Mouse (Mus musculus) heart, embryonic 13.5 days (tissue): ENCODE results near the gene Il31ra. TPM values are rescaled to one million over a fixed set of nuclear protein-coding genes. Genes with fewer than 3 reads are reported as not detected.

Experiments used
- ATAC-seq: fragments of 200-750 bp; cut with Nextera tagmentation; 2 replicates; pipeline ENCODE4 v1.8.0; 2017; ENCODE audit warnings: moderate TSS enrichment; ENCODE audit not compliant: insufficient number of reproducible peaks, low FRiP score, low TSS enrichment; ENCODE audit errors: extremely low read depth
- H3K27ac ChIP-seq: fragments of 300-500 bp; sonication (generic); replicated peaks from 2 replicates; pipeline ENCODE4 v1.5.1; 2015; ENCODE audit warnings: moderate library complexity, mild to moderate bottlenecking, inconsistent platforms
- H3K27me3 ChIP-seq: fragments of 300-500 bp; sonication (generic); replicated peaks from 2 replicates; pipeline ENCODE4 v1.6.1; 2015; ENCODE audit warnings: mild to moderate bottlenecking, inconsistent platforms
- H3K36me3 ChIP-seq: fragments of 300-500 bp; sonication (generic); 2 replicates; pipeline ENCODE4 v1.6.1; 2015; ENCODE audit warnings: mild to moderate bottlenecking, inconsistent platforms
- H3K4me1 ChIP-seq: fragments of 300-500 bp; sonication (generic); 2 replicates; pipeline ENCODE4 v1.6.1; 2015; ENCODE audit warnings: inconsistent platforms
- H3K4me2 ChIP-seq: fragments of 300-500 bp; sonication (generic); 2 replicates; pipeline ENCODE4 v1.6.1; 2015; ENCODE audit warnings: inconsistent platforms, mild to moderate bottlenecking, moderate library complexity
- H3K4me3 ChIP-seq: fragments of 300-500 bp; sonication (generic); 2 replicates; pipeline ENCODE4 v1.5.1; 2015; ENCODE audit warnings: moderate library complexity, mild to moderate bottlenecking, inconsistent platforms
- H3K9ac ChIP-seq: fragments of 300-500 bp; sonication (generic); 2 replicates; pipeline ENCODE4 v1.6.1; 2015; ENCODE audit warnings: inconsistent platforms, mild to moderate bottlenecking, moderate library complexity
- H3K9me3 ChIP-seq: fragments of 300-500 bp; sonication (generic); 2 replicates; pipeline ENCODE4 v1.6.1; 2016; ENCODE audit warnings: inconsistent platforms
- WGBS: fragments of 180-500 bp; shearing (Covaris S2); methylation state at CpG from one replicate; pipeline ENCODE4 v1.1.7; 2015; ENCODE audit warnings: mixed read lengths; 5-methylcytosine and 5-hydroxymethylcytosine counted together
- polyA plus RNA-seq: library from polyadenylated mRNA; unstranded; fragments of >200 nt; fragmentation: Nextera tagmentation; extraction: Ambion mirVana; gene quantifications from 2 replicates; pipeline ENCODE4 v1.2.1, GENCODE M21; 2015

Gene Il31ra
- polyA plus RNA-seq, 1 experiment from 2014 or later, result 0.17 TPM

DNA sequence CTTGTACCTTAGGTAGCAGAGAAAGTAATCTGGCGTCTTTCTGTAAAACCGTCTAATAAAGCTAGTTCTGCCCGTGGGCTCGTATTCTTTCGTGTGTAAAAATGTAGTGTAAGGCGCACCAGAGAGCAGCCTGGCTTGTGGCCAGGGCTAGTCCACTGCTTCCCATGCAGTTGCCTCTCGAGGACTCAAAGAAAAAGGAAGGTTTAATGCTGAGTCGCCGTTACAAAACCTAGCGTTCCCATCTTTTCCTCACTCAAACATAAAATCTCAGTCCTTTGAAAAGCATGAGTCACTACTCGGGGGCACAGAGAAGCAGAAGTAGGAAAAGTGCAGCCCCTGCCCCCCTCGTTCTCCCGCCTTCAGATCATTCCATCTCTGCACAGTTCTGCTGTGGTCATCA lies 87.4 kb downstream of the Il31ra start:
- no peak for ATAC-seq
- H3K27me3 ChIP-seq, result no peaks in the 10 kb centered on the region
- WGBS, result 81% methylated on average over 13 of the region's 13 CpGs
- no peak overlapping the region for H3K27ac ChIP-seq
- H3K36me3 ChIP-seq, result peaks cover 61% of the 10 kb centered on the region
- peaks cover 12% of the 10 kb centered on the region for H3K4me1 ChIP-seq
- no peak overlapping the region for H3K9ac ChIP-seq
- no peaks in the 10 kb centered on the region for H3K9me3 ChIP-seq
- H3K4me3 ChIP-seq, result no peak overlapping the region
- H3K4me2 ChIP-seq, result no peak overlapping the region

DNA sequence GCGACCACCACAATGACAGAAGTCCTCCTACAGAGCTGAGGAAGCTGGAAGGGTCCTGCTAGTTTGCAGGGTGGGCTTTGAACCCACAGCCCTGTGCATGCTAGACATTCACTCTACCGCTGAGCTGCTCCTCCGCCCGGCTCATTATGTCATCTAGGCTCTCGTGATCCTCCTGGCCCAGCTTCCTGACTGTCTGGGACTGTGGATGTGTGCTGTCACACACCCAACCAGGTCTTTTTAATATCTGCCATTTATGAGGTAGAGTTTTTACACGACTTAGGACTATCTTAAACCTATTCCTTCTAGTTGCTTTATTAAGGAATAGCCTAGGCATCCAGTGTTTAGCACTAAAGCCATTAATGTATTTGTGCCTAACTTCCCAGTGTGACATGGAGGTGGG lies 88.7 kb downstream of the Il31ra start:
- ATAC-seq, result no peak
- no peak overlapping the region for H3K4me3 ChIP-seq
- H3K4me1 ChIP-seq, result no peaks in the 10 kb centered on the region
- no peaks in the 10 kb centered on the region for H3K9me3 ChIP-seq
- H3K9ac ChIP-seq, result no peak overlapping the region
- 84% methylated on average over 6 of the region's 6 CpGs for WGBS
- no peak overlapping the region for H3K4me2 ChIP-seq
- no peaks in the 10 kb centered on the region for H3K27me3 ChIP-seq
- H3K36me3 ChIP-seq, result peaks cover 74% of the 10 kb centered on the region
- H3K27ac ChIP-seq, result no peak overlapping the region

GRCm38 (mm10) chr13:112503846-112504245 lies 90.3 kb downstream of the Il31ra start:
- 88% methylated on average over 13 of the region's 13 CpGs for WGBS
- H3K9me3 ChIP-seq, result no peaks in the 10 kb centered on the region
- H3K36me3 ChIP-seq, result peaks cover 89% of the 10 kb centered on the region
- no peaks in the 10 kb centered on the region for H3K27me3 ChIP-seq
- ATAC-seq, result no peak
- no peak overlapping the region for H3K9ac ChIP-seq
- H3K4me1 ChIP-seq, result no peaks in the 10 kb centered on the region
- no peak overlapping the region for H3K4me3 ChIP-seq
- no peak overlapping the region for H3K27ac ChIP-seq
- H3K4me2 ChIP-seq, result no peak overlapping the region

- H3K36me3 ChIP-seq, result peaks cover 95% of the 10 kb centered on the region
- H3K4me2 ChIP-seq, result no peak overlapping the region
- no peak overlapping the region for H3K9ac ChIP-seq
- no peak for ATAC-seq
- no peaks in the 10 kb centered on the region for H3K9me3 ChIP-seq
- no peaks in the 10 kb centered on the region for H3K4me1 ChIP-seq
- H3K27ac ChIP-seq, result no peak overlapping the region
- WGBS, result 88% methylated on average over 9 of the region's 9 CpGs
- no peaks in the 10 kb centered on the region for H3K27me3 ChIP-seq
- no peak overlapping the region for H3K4me3 ChIP-seq
Observed at GRCm38 (mm10) chr13:112500466-112500865, 93.7 kb downstream of the Il31ra start.

DNA sequence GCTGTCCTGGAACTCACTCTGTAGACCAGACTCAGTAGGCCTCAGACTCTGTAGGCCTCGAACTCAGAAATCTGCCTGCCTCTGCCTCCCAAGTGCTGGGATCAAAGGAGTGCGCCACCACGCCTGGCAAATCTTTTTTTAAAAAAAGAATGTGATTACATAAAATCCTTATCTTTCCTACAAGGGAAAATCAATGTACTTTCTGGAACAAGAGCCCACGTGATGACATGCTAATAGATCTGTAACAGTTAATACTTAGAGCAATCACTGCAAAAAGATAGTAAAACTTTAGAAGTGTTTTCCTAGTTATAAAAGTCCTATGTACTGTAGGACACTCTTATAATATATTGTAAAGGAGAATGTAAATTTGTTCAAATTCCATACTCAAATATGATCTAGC lies 94.1 kb downstream of the Il31ra start:
- Histone ChIP-seq H3K27ac (no peak overlapping the region), H3K4me1 (no peaks in the 10 kb centered on the region), H3K4me2 (no peak overlapping the region), H3K27me3 (no peaks in the 10 kb centered on the region), H3K36me3 (peaks cover 95% of the 10 kb centered on the region), H3K9me3 (no peaks in the 10 kb centered on the region), H3K4me3 (no peak overlapping the region), H3K9ac (no peak overlapping the region)
- WGBS, result 84% methylated on average over 4 of the region's 4 CpGs
- ATAC-seq, result no peak

GRCm38 (mm10) chr13:112494590-112494989 lies 99.6 kb downstream of the Il31ra start:
- H3K4me3 ChIP-seq, result no peak overlapping the region
- H3K4me2 ChIP-seq, result no peak overlapping the region
- H3K4me1 ChIP-seq, result peaks cover 8% of the 10 kb centered on the region
- peaks cover 92% of the 10 kb centered on the region for H3K36me3 ChIP-seq
- 86% methylated on average over 12 of the region's 12 CpGs for WGBS
- no peak for ATAC-seq
- H3K27ac ChIP-seq, result no peak overlapping the region
- no peak overlapping the region for H3K9ac ChIP-seq
- H3K27me3 ChIP-seq, result no peaks in the 10 kb centered on the region
- H3K9me3 ChIP-seq, result no peaks in the 10 kb centered on the region

GRCm38 (mm10) chr13:112492285-112492678 lies 101.9 kb downstream of the Il31ra start:
- peaks cover 8% of the 10 kb centered on the region for H3K4me1 ChIP-seq
- no peak for ATAC-seq
- H3K9ac ChIP-seq, result no peak overlapping the region
- peaks cover 90% of the 10 kb centered on the region for H3K36me3 ChIP-seq
- H3K27ac ChIP-seq, result no peak overlapping the region
- no peak overlapping the region for H3K4me2 ChIP-seq
- H3K27me3 ChIP-seq, result no peaks in the 10 kb centered on the region
- no peaks in the 10 kb centered on the region for H3K9me3 ChIP-seq
- no peak overlapping the region for H3K4me3 ChIP-seq
- WGBS, result 26% methylated on average over 1 of the region's 1 CpGs

GRCm38 (mm10) chr13:112491636-112492284 lies 102.4 kb downstream of the Il31ra start:
- Histone ChIP-seq H3K9me3 (no peaks in the 10 kb centered on the region), H3K4me1 (peaks cover 8% of the 10 kb centered on the region), H3K27me3 (no peaks in the 10 kb centered on the region), H3K4me2 (no peak overlapping the region), H3K4me3 (no peak overlapping the region), H3K9ac (no peak overlapping the region), H3K27ac (no peak overlapping the region), H3K36me3 (peaks cover 90% of the 10 kb centered on the region)
- no peak for ATAC-seq
- WGBS, result 82% methylated on average over 14 of the region's 14 CpGs

DNA sequence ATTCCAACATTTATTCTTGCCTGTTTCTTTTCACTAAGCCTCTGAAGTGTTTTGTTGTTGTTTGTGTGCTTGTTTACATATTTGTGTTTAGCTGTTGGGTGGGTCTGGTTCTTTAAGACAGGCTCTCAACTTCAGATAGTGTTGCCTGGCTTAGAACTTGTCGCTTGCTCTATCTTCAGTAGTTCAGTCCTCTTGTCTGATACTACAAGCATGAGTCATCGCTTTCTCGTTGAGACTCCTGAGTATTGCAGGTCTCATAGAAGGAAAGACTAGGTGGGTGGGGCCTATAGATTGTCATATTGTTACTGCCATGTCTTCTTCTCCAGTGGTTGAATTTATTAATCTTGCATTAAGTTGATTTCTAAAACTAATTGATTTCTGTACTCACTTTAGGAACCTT lies 104.1 kb downstream of the Il31ra start:
- H3K27me3 ChIP-seq, result no peaks in the 10 kb centered on the region
- H3K36me3 ChIP-seq, result peaks cover 92% of the 10 kb centered on the region
- H3K4me3 ChIP-seq, result no peak overlapping the region
- no peaks in the 10 kb centered on the region for H3K9me3 ChIP-seq
- no peak overlapping the region for H3K9ac ChIP-seq
- no peak overlapping the region for H3K27ac ChIP-seq
- ATAC-seq, result no peak
- 58% methylated on average over 3 of the region's 3 CpGs for WGBS
- H3K4me1 ChIP-seq, result peaks cover 8% of the 10 kb centered on the region
- H3K4me2 ChIP-seq, result no peak overlapping the region

- H3K4me3 ChIP-seq, result no peak overlapping the region
- ATAC-seq, result no peak
- H3K4me1 ChIP-seq, result 0 out of 2 replicates have a peak, but pooled peaks cover 4% of the 10 kb centered on the region
- WGBS, result 91% methylated on average over 5 of the region's 5 CpGs
- no peak overlapping the region for H3K4me2 ChIP-seq
- peaks cover 94% of the 10 kb centered on the region for H3K36me3 ChIP-seq
- H3K27ac ChIP-seq, result no peak overlapping the region
- no peaks in the 10 kb centered on the region for H3K9me3 ChIP-seq
- H3K27me3 ChIP-seq, result no peaks in the 10 kb centered on the region
- no peak overlapping the region for H3K9ac ChIP-seq
Observed at GRCm38 (mm10) chr13:112486676-112487075, 107.5 kb downstream of the Il31ra start.

DNA sequence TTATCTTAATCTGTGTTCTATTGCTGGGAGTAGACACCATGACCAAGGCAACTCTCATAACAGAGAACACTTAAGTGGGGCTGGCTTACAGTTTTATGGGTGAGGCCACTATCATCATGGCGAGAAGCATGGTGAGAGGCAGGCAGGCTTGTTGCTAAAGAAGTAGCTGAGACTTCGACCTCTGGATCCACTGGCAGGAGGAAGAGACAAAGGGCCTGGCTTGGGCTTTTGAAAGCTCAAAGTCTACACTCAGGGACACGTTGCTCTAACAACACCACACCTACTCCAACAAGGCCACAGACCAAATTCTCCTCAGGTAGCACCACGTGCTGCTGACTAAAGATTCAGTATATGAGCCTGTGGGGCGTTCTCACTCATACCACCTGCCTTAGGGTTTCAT lies 107.9 kb downstream of the Il31ra start:
- H3K27me3 ChIP-seq, result no peaks in the 10 kb centered on the region
- no peaks in the 10 kb centered on the region for H3K4me1 ChIP-seq
- no peak for ATAC-seq
- no peak overlapping the region for H3K4me2 ChIP-seq
- no peaks in the 10 kb centered on the region for H3K9me3 ChIP-seq
- peaks cover 94% of the 10 kb centered on the region for H3K36me3 ChIP-seq
- no peak overlapping the region for H3K9ac ChIP-seq
- H3K27ac ChIP-seq, result no peak overlapping the region
- 96% methylated on average over 5 of the region's 5 CpGs for whole genome bisulfite sequencing
- H3K4me3 ChIP-seq, result no peak overlapping the region

- ATAC-seq, result no peak
- Histone ChIP-seq H3K9me3 (no peaks in the 10 kb centered on the region), H3K27ac (no peak overlapping the region), H3K4me3 (no peak overlapping the region), H3K27me3 (no peaks in the 10 kb centered on the region), H3K9ac (no peak overlapping the region), H3K36me3 (peaks cover 86% of the 10 kb centered on the region), H3K4me2 (no peak overlapping the region), H3K4me1 (no peaks in the 10 kb centered on the region)
- WGBS, result 80% methylated on average over 7 of the region's 7 CpGs
Observed at GRCm38 (mm10) chr13:112483015-112483414, 111.1 kb downstream of the Il31ra start.
